Mouse (Mus musculus) cortical plate, adult 2 months (tissue): ENCODE data around the gene Cntfr.

Source experiments
- CTCF ChIP-seq: fragments of 200-500 bp; IDR thresholded peaks from 2 replicates; pipeline ENCODE4 v1.5.1; 2011; ENCODE audit warnings: mild to moderate bottlenecking, control low read depth, low read length; ENCODE audit not compliant: insufficient read depth; ENCODE audit errors: extremely low read depth
- POLR2A ChIP-seq: fragments of 200-500 bp; IDR thresholded peaks from 2 replicates; pipeline ENCODE4 v1.6.1; 2011; ENCODE audit warnings: mild to moderate bottlenecking, low read length, control low read depth; ENCODE audit not compliant: insufficient read depth; ENCODE audit errors: extremely low read depth

DNA sequence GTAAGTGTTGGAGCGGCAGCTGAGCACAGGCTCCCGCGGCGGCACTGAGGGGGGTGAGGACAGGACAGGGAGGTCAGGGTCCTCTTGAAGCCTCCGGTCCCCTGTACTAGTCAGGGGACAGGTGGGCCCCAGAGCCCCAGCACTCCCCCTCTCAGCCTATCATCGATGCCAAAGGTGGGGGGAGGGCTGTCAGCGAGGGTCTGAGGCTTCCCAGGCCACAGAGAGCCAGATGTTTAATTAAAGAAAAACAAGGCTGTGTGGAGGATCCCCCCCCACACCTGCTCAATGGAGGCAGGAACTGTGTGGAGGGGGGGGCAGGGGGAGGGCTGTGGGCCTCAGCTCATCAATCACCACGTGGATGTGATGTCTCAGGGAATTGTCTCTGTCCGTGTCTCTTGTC, 33.3 kb downstream of the Cntfr start:
- TF ChIP-seq POLR2A: no peak
- no peak for TF ChIP-seq CTCF
